Mouse (Mus musculus): ENCODE data around the gene Rrad. TPM values are rescaled to one million over a fixed set of nuclear protein-coding genes. Genes with fewer than 3 reads are reported as not detected.
"Not testable (repeated sequence)": the region's sequence is repeated elsewhere in the genome, so short reads cannot be mapped to it uniquely, and the experiment has no call there.

Gene Rrad
- polyA plus RNA-seq (2014; fragmentation: Nextera tagmentation; extraction: Ambion mirVana), result 13.9 and 14.5 TPM in 2 replicates

DNA sequence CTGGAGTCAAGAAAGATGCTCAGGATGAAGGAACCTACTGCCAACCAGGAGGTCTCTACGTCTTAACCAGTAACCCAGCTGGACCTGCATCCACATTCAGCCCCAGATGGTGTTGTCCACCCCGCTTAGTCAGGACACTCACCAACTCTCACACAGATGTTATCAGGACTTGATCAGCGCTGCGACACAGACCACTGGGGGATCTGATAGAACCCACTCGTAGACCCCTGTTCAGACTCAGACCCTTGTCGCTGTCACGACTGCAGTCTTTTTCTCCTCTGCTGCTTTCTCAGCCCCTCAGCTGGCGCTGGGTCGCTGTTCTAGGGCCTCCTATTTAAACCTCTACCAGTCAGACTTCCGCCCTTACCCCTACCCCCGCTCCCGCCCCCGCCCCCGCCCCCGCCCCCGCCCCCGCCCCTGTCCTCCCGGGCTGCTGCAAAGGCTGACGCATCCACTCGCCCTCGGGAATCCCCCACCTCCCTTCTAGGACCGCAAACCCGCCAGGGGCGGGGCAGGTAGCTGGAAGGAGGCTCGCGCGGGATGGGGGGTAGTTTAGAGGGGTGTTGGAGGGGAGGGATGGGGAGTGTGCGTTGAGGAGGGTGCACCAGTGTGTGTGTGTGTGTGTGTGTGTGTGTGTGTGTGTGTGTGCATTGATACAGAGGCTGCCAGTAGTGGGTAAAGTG lies at the start of gene Rrad:
TSS of gene Rrad (minus strand) at position 347 of the 683 bp plus-strand sequence.
- Histone ChIP-seq H3K36me3 (ENCODE audit: control insufficient read depth, insufficient read depth, low read length) (no peaks in the 10 kb centered on the region; the same call in 1 of the 2 replicates), H3K4me3 (ENCODE audit: low read length) (peak within 1 kb of the TSS; percentile 41), H3K27me3 (ENCODE audit: control insufficient read depth, insufficient read depth, low read length) (peaks cover 5% of the 10 kb centered on the region), H3K9me3 (ENCODE audit: control insufficient read depth, low read length) (no peaks in the 10 kb centered on the region), H3K27ac (ENCODE audit: low read depth, low read length) (no peak within 1 kb of the TSS), H3K9ac (ENCODE audit: low read depth, low read length) (peak within 1 kb of the TSS; percentile 35; the same call in 1 of the 2 replicates), H3K4me2 (replicated peaks; ENCODE audit: low read depth, low read length) (peak within 1 kb of the TSS; percentile 61), H3K4me1 (ENCODE audit: control insufficient read depth, insufficient read depth, low read length) (peaks cover 17% of the 10 kb centered on the region)
- WGBS, result 0% methylated on average over 21 of the region's 28 CpGs
- ATAC-seq (ENCODE audit: low FRiP score, low TSS enrichment), result peak; percentile 74

DNA sequence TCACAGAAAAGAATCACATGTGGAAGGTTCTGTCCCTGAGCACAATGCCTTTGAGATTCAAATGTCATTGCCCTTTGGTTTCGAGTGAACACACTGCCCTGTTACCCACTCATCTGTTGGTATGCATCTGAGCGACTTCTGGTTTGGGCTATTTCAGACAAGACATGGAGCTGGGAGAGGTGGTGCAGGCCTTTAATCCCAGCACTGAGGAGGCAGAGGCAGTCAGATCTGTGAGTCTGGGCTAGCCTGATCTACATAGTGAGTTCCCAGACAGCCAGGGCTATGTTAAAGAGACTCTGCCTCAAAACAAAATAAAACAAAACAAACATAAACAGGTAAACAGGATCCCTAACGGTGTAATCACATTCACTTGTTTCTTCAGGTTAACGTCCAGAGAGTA lies 24.5 kb upstream of the Rrad start:
- Histone ChIP-seq H3K9me3 (ENCODE audit: control insufficient read depth, low read length) (no peaks in the 10 kb centered on the region), H3K9ac (ENCODE audit: low read depth, low read length) (no peak overlapping the region), H3K27ac (ENCODE audit: low read depth, low read length) (no peak overlapping the region), H3K4me3 (ENCODE audit: low read length) (no peak overlapping the region), H3K27me3 (ENCODE audit: control insufficient read depth, insufficient read depth, low read length) (no peaks in the 10 kb centered on the region), H3K4me2 (replicated peaks; ENCODE audit: low read depth, low read length) (no peak overlapping the region), H3K36me3 (ENCODE audit: control insufficient read depth, insufficient read depth, low read length) (no peaks in the 10 kb centered on the region), H3K4me1 (ENCODE audit: control insufficient read depth, insufficient read depth, low read length) (no peaks in the 10 kb centered on the region)
- WGBS, result 80% methylated on average over 4 of the region's 4 CpGs
- ATAC-seq (ENCODE audit: low FRiP score, low TSS enrichment), result no peak

DNA sequence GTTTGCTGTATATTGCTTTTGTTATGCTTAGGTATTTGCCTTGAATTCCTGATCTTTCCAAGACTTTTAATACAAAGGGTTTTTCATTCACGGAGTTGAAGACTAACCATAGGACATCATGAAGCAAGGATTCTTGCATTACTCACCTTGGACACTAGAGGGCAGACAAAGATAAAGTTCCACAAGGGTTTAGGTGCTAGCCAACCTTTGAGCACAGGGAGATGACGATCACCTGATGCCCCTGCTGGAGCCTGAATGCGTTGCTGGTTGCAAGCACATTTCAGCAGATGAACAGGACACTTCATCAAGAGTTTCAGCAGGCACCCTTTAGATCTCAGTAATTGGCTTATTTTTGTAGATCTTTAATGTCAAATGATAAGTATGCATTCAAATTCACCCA lies 23.9 kb upstream of the Rrad start:
- Histone ChIP-seq H3K9me3 (ENCODE audit: control insufficient read depth, low read length) (no peaks in the 10 kb centered on the region), H3K9ac (ENCODE audit: low read depth, low read length) (no peak overlapping the region), H3K4me3 (ENCODE audit: low read length) (no peak overlapping the region), H3K36me3 (ENCODE audit: control insufficient read depth, insufficient read depth, low read length) (no peaks in the 10 kb centered on the region), H3K4me1 (ENCODE audit: control insufficient read depth, insufficient read depth, low read length) (no peaks in the 10 kb centered on the region), H3K27me3 (ENCODE audit: control insufficient read depth, insufficient read depth, low read length) (no peaks in the 10 kb centered on the region), H3K27ac (ENCODE audit: low read depth, low read length) (no peak overlapping the region), H3K4me2 (replicated peaks; ENCODE audit: low read depth, low read length) (no peak overlapping the region)
- peak; percentile 77 for ATAC-seq (ENCODE audit: low FRiP score, low TSS enrichment)
- WGBS, result 3% methylated on average over 3 of the region's 3 CpGs

DNA sequence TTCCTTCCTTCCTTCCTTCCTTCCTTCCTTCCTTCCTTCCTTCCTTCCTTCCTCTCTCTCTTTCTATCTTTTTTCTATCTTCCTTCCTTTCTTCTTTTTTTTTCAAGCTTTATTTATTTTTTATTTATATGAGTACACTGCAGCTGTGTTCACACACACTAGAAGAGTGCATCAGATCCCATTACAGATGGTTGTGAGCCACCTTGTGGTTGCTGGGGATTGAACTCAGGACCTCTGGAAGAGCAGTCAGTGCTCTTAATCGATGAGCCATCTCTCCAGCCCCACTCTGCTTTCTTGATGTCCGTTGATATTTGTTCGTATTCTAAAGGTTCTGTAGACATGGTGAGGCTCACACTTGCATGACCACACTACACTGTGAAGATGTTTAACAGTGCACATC lies 13.1 kb upstream of the Rrad start:
- not testable (repeated sequence) for H3K9ac ChIP-seq (ENCODE audit: low read depth, low read length); H3K27ac ChIP-seq (ENCODE audit: low read depth, low read length); H3K4me3 ChIP-seq (ENCODE audit: low read length); H3K9me3 ChIP-seq (ENCODE audit: control insufficient read depth, low read length); H3K36me3 ChIP-seq (ENCODE audit: control insufficient read depth, insufficient read depth, low read length); H3K4me2 ChIP-seq (replicated peaks; ENCODE audit: low read depth, low read length); ATAC-seq (ENCODE audit: low FRiP score, low TSS enrichment); H3K27me3 ChIP-seq (ENCODE audit: control insufficient read depth, insufficient read depth, low read length)
- peaks cover 15% of the 10 kb centered on the region for H3K4me1 ChIP-seq (ENCODE audit: control insufficient read depth, insufficient read depth, low read length)
- WGBS, result 62% methylated on average over 3 of the region's 3 CpGs

DNA sequence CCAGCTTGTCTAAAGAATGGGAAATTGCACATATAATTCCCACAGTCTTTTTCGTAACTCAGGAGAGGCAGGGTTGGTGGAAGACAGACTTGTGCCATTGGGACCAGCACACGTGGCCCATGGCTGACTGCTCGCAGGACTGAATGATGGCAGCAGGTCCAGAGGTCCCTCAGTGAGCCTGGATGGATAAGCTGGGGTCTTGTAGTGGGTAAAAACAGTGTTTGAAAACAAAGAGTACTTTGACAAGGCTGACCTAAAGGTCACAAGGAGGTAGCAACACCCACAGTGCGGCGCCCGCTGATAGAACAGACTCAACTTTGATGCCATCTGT lies 11.2 kb upstream of the Rrad start:
- no peaks in the 10 kb centered on the region for H3K9me3 ChIP-seq (ENCODE audit: control insufficient read depth, low read length)
- H3K27me3 ChIP-seq (ENCODE audit: control insufficient read depth, insufficient read depth, low read length), result no peaks in the 10 kb centered on the region
- H3K27ac ChIP-seq (ENCODE audit: low read depth, low read length), result no peak overlapping the region
- H3K4me2 ChIP-seq (replicated peaks; ENCODE audit: low read depth, low read length), result peak overlapping the region; percentile 80
- peaks cover 11% of the 10 kb centered on the region; the same call in 1 of the 2 replicates for H3K36me3 ChIP-seq (ENCODE audit: control insufficient read depth, insufficient read depth, low read length)
- peak overlapping the region; percentile 91 for H3K4me3 ChIP-seq (ENCODE audit: low read length)
- ATAC-seq (ENCODE audit: low FRiP score, low TSS enrichment), result no peak
- peaks cover 15% of the 10 kb centered on the region for H3K4me1 ChIP-seq (ENCODE audit: control insufficient read depth, insufficient read depth, low read length)
- 68% methylated on average over 6 of the region's 6 CpGs for WGBS
- peak overlapping the region; percentile 90 for H3K9ac ChIP-seq (ENCODE audit: low read depth, low read length)

DNA sequence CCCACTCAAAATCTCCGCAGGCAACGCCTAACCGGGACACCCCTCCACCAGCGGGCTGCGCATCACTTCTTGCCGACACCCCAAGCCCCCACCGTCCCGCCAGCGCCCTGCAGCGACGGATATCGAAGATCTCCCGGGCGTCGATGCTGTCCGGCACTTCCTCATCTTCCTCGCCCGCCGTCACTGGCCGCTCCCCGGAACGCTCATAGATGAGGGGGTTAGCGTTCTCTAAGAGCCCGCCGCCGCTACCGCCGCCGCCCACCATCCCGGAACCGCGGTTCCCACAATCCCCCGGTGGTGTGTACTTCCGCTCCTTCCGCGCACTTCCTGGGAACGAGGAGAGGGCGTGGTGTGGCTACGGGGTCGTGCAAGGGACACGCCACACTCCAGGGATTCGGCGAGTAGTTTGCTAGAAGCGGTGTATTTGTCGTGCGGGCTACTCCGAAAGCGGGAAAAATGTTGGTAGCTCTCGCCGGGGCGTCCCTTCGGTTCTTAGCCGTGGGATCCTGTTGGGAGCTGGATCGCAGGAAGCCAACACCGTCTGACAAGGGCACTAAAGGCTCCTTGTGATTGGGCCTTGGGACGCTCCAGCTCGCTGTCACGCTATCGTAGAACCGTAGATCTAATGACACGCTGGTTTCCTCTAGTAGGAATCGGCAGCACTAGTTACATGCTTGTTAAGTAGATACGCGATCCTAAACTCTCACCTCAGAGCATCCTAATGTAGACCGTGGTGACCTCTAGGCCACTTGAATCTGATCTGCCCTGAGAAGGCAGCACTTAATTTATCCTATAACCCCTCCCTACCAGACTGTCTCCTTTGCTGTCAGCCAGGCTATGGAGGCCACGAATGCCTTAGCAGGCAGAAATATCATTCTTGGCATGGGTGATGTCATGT lies 10.5 kb upstream of the Rrad start, which contains the start of gene Ciao2b:
TSS of gene Ciao2b (minus strand) at position 540 of the 898 bp plus-strand sequence.
- no peaks in the 10 kb centered on the region for H3K9me3 ChIP-seq (ENCODE audit: control insufficient read depth, low read length)
- peak within 1 kb of the TSS; percentile 90 for H3K9ac ChIP-seq (ENCODE audit: low read depth, low read length)
- H3K4me3 ChIP-seq (ENCODE audit: low read length), result peak within 1 kb of the TSS; percentile 91
- H3K4me2 ChIP-seq (replicated peaks; ENCODE audit: low read depth, low read length), result peak within 1 kb of the TSS; percentile 80
- peaks cover 15% of the 10 kb centered on the region for H3K4me1 ChIP-seq (ENCODE audit: control insufficient read depth, insufficient read depth, low read length)
- peak within 1 kb of the TSS; percentile 75 for H3K27ac ChIP-seq (ENCODE audit: low read depth, low read length)
- under 1% methylated on average over 65 of the region's 66 CpGs for WGBS
- H3K27me3 ChIP-seq (ENCODE audit: control insufficient read depth, insufficient read depth, low read length), result no peaks in the 10 kb centered on the region
- peak; percentile 97 for ATAC-seq (ENCODE audit: low FRiP score, low TSS enrichment)
- peaks cover 11% of the 10 kb centered on the region; the same call in 1 of the 2 replicates for H3K36me3 ChIP-seq (ENCODE audit: control insufficient read depth, insufficient read depth, low read length)

DNA sequence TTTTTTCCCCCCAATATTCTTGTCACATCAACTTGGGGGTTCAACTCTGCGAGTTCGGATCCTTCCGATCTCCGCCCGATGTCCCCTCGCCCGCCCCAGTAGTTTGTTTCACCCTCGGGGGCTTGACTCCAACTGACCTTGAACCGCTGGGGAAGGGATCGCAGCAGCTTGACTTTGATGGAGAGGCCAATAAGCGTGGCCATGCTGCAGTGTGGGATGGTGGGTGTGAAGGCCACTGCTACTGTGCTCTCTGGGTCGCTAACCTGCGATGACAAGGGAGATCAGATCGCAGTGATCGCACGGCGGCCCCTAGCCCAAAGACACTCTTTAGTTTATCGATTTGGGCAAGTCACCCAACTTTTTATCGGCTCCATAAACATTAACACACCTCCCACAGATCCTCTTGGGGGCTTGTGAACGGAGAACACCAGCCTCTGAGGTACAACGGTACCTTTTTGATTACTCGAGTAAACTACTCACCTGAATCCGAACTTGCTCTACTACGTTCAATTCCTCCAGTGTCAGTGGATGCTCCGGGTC lies 9.8 kb upstream of the Rrad start:
- whole genome bisulfite sequencing, result 6% methylated on average over 25 of the region's 25 CpGs
- peak overlapping the region; percentile 91 for H3K4me3 ChIP-seq (ENCODE audit: low read length)
- ATAC-seq (ENCODE audit: low FRiP score, low TSS enrichment), result no peak
- H3K36me3 ChIP-seq (ENCODE audit: control insufficient read depth, insufficient read depth, low read length), result peaks cover 11% of the 10 kb centered on the region; the same call in 1 of the 2 replicates
- peak overlapping the region; percentile 80 for H3K4me2 ChIP-seq (replicated peaks; ENCODE audit: low read depth, low read length)
- no peaks in the 10 kb centered on the region for H3K27me3 ChIP-seq (ENCODE audit: control insufficient read depth, insufficient read depth, low read length)
- H3K4me1 ChIP-seq (ENCODE audit: control insufficient read depth, insufficient read depth, low read length), result peaks cover 15% of the 10 kb centered on the region
- H3K27ac ChIP-seq (ENCODE audit: low read depth, low read length), result peak overlapping the region; percentile 55; the same call in 1 of the 2 replicates
- no peaks in the 10 kb centered on the region for H3K9me3 ChIP-seq (ENCODE audit: control insufficient read depth, low read length)
- H3K9ac ChIP-seq (ENCODE audit: low read depth, low read length), result peak overlapping the region; percentile 90

DNA sequence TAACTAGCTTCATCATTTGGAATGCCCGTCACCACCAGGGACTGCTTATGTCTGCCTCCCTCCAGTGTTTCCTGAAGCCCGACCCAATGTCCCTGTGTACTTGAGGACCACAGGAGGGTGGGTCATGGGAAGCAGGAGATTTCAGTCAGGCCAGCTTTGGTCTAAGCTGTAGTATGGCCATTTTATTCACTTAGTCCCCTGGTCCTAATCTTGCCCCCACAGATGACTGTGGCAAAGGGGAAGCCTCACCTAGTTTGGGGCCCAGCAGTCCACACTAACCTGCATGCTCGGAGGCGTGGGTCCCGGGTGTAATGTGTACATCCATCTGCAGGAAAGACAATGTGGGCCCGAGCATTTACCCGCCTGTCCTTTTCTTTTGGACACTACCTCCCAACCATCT lies 9.1 kb upstream of the Rrad start:
- WGBS, result 86% methylated on average over 7 of the region's 7 CpGs
- Histone ChIP-seq H3K36me3 (ENCODE audit: control insufficient read depth, insufficient read depth, low read length) (peaks cover 11% of the 10 kb centered on the region; the same call in 1 of the 2 replicates), H3K9me3 (ENCODE audit: control insufficient read depth, low read length) (no peaks in the 10 kb centered on the region), H3K4me3 (ENCODE audit: low read length) (peak overlapping the region; percentile 91; the same call in 1 of the 2 replicates), H3K27me3 (ENCODE audit: control insufficient read depth, insufficient read depth, low read length) (no peaks in the 10 kb centered on the region), H3K4me2 (replicated peaks; ENCODE audit: low read depth, low read length) (peak overlapping the region; percentile 80), H3K27ac (ENCODE audit: low read depth, low read length) (no peak overlapping the region), H3K9ac (ENCODE audit: low read depth, low read length) (peak overlapping the region; percentile 90; the same call in 1 of the 2 replicates), H3K4me1 (ENCODE audit: control insufficient read depth, insufficient read depth, low read length) (peaks cover 15% of the 10 kb centered on the region)
- ATAC-seq (ENCODE audit: low FRiP score, low TSS enrichment), result no peak
